Mouse (Mus musculus) kidney, postnatal 4 days (tissue): Measurements from ENCODE around the gene Nhp2.
A peak's percentile ranks its signal among the peaks of the same experiment; 100 is the strongest.
"Not testable (repeated sequence)": the region's sequence is repeated elsewhere in the genome, so short reads cannot be mapped to it uniquely, and the experiment has no call there.

Source experiments
- DNase-seq, 2 experiments: peaks; one replicate each; pipeline ENCODE4 v3.0.0; 2021; ENCODE audit warnings: mixed read lengths in 2 of 2

Nhp2 gene

DNA sequence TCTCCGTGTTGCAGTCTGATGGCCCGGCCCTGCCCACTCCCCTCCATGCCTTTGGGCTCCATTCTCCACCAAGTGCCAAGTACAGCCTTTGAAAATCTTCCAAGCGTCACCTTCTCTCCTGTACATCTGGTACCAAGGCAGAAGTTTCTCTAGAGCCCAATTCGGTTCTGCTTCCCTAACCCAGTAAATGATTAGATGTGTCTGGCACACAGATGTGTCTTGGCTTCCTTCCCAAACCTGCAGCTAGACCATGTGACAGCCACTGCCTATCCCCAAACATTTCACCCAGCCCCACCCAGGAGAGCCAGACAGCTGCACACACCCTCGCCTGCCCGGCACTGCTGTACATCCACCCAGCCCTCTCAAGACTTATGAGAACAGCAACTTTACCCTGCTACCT is 39.2 kb downstream of the Nhp2 start:
- DNase-seq: peak; percentile 56 to 72

DNA sequence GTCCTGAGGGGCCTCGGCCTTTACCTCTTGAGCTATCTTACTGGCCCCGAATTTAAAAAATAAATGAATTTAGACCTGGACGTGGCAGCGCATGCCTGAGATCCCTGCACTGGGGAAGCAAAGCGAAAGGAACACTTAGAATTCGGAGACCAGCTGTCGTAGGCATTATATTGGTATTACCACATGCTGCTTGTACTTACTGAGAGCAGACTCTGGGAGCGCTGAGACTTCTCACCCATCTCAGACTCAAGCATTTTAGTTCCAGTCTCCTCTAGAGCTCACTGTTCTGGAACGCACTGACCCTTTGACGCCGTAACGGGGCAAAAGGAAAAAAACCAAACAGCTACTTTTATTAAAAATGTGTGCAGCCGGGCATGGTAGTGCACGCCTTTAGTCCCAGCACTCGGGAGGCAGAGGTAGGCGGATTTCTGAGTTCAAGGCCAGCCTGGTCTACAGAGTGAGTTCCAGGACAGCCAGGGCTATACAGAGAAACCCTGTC is 42.4 kb downstream of the Nhp2 start:
- no peak for DNase-seq

DNA sequence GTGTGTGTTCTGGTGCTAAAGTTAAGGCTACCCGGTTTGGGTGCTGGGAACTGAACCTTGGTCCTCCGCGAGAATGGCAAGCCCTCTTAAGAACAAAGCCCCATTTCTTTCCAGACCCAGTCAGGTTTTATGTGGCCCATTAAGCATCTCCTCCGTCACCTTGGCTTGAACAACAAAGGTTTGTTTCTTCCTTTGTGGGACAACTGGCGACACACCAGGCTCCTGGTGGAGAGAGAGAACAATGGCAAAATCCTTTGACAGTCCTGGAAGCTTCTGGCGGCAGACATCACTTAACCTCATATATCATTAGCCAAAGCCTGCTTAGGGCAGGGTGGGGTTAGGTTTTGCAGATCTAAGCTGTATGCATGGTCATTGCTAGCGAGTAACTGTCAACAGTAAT is 43.1 kb downstream of the Nhp2 start:
- peak in 1 of 2 experiments; percentile 19 for DNase-seq

DNA sequence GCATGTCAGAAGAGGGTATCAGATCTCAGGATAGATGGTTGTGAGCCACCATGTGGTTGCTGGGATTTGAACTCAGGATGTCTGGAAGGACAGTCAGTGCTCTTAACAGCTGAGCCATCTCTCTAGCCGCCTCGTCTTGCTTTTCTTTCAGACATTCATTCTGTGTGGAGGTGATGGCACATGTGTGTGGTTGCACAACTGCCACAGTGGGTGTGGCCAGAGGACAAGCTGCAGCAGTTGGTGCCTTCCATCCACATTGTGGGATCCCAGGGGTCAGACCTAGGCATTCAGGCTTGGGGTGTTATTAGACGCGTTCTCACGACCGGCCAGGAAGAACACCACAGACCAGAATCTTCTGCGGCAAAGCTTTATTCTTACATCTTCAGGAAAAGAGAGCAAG is 45.2 kb downstream of the Nhp2 start:
- not testable (repeated sequence) for DNase-seq

DNA sequence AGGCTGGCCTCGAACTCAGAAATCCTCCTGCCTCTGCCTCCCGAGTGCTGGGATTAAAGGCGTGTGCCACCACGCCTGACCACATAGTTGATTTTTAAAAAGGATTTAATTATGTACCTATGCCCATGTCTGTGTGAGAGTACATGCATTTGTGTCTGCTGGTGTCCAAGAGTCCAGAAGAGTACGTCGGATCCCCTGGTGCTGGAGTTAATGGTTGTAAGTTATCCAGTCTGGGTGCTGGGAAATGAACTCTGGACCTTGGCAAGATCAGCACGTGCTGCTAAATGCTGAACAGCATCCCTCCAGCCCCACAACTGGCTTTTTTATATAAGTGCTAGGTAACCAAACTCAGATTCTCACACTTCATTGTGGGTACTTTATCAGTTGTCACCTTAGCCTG is 51.3 kb downstream of the Nhp2 start:
- DNase-seq: no peak

DNA sequence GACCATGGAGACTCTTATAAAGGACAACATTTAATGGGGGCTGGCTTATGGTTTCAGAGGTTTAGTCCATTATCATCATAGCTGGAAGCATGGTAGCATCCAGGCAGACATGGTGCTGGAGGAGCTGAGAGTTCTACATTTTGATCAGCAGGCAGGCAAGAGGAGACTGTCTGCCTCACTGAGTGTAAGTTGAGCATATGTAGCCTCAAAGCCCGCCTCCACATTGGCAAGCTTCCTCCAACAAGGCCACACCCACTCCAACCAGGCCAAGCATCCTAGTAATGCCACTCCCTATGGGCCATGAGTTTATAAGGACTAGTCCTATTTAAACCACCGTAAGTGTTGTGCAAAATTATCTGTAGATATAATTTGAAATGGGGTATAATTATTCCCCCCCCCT is 51.8 kb downstream of the Nhp2 start:
- DNase-seq: no peak

DNA sequence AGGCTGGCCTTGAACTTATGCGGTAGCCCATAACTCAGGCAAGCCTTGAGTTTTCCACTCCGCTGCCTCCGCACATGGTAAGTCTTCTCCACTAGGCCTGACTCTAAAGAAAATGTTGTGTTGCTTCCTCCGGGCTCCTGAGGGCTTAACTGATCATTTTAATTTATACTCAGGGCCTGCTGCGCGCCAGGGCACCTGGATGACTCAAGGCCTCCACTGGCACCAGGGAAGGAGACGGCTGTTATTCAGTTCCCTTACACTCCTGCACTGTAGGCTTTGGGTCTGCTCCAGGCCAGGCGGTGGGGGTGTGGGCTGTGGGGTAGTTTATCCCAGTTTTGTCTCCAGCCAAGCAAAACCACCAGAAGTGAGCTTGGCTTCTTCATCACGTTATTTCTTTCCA is 53.8 kb downstream of the Nhp2 start:
- DNase-seq: peak; percentile 27 to 53
